Mouse (Mus musculus): Measurements from ENCODE around the gene Rassf7. TPM values are rescaled to one million over a fixed set of nuclear protein-coding genes. Genes with fewer than 3 reads are reported as not detected.
A peak's percentile ranks its signal among the peaks of the same experiment; 100 is the strongest.

Gene Rassf7
- polyA plus RNA-seq, 1 experiment from 2014 or later = 40.0 TPM

DNA sequence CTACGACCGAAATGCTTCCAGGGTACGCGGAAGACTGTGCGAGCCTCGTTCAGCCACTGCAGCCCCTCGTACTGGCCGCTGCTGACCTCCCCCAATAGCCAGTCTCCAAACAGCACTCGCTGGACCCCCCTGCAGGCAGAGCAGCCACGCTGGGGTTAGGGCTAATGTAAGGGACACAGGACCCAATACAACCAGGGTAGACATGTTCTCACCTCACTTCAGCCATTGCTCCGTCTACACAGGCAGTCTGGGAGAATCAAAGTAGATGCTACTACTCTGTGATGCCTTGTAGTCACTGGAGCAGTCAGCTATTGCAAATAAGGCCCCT, 49.7 kb downstream of the Rassf7 start:
- no peaks in the 10 kb centered on the region for H3K27me3 ChIP-seq
- WGBS = 41% methylated on average over 11 of the region's 11 CpGs
- H3K27ac ChIP-seq = no peak overlapping the region
- H3K36me3 ChIP-seq = peaks cover 40% of the 10 kb centered on the region
- peaks cover 19% of the 10 kb centered on the region for H3K4me1 ChIP-seq
- H3K9ac ChIP-seq = 0 out of 2 replicates have a peak overlapping the region, but pooled peaks have one; percentile 3
- no peak overlapping the region for H3K4me3 ChIP-seq
- peak overlapping the region; percentile 82 for H3K4me2 ChIP-seq
- no peak for ATAC-seq (ENCODE audit: insufficient number of reproducible peaks, insufficient read depth, low FRiP score, low TSS enrichment, low read depth)
- no peaks in the 10 kb centered on the region for H3K9me3 ChIP-seq

DNA sequence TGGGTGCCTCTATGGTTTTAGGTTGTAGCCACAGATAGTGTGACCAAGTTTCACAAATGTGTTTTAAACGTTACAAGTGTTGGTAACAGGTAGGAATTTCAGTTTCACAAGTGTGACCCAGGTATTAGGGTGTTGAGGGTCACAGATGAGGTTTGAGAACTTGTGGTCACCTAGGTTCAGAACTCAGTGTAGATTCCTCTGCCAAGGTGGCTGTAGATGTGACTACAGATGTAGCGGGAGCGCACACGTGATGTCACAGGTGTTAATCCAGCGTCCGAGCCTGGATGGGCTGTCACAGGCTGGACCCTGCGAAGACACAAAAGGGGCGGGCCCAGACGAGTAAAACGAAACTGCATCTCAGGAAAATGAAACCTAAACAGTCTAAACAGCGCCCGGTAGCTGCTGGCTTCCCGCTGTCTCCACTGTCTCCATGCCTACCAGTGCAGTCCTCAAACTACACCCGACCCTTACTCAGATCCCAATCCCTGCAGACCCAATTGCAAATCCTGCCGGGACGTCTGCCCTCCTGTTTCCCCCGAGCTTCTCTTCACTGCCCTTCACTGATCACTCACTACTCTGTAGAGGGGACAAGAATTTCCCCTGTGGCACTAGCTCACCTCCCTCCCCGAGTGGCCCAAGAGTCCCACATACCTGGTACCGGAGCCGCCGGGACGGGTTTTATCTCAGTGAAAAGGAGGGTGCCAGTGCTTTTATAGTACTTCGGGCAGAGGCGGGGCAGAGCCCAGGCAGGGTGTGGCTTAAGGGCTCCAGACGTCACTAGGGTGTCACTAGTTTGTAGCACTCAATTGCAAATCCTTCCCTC, 50.3 kb downstream of the Rassf7 start, which contains the start of gene Irf7:
TSS of gene Irf7 (minus strand) at position 743 of the 823 bp plus-strand sequence.
- H3K4me2 ChIP-seq = peak within 1 kb of the TSS; percentile 82
- peaks cover 35% of the 10 kb centered on the region for H3K36me3 ChIP-seq
- H3K4me1 ChIP-seq = peaks cover 19% of the 10 kb centered on the region
- 10% methylated on average over 25 of the region's 25 CpGs for WGBS
- H3K9ac ChIP-seq = peak within 1 kb of the TSS; percentile 76
- H3K27me3 ChIP-seq = no peaks in the 10 kb centered on the region
- H3K27ac ChIP-seq = no peak within 1 kb of the TSS
- no peak for ATAC-seq (ENCODE audit: insufficient number of reproducible peaks, insufficient read depth, low FRiP score, low TSS enrichment, low read depth)
- H3K4me3 ChIP-seq = peak within 1 kb of the TSS; percentile 51
- H3K9me3 ChIP-seq = no peaks in the 10 kb centered on the region

MicroRNA genes within 50 kb of the gene (microRNA counts, 519-probe panel; counts per million panel counts)
- microRNA mmu-miR-210 = 3,861 counts per million, percentile 84 among the panel's probes with 10 or more counts

Small RNA genes lying within 50 kb of the gene (microRNA-seq; reads per million reads assigned to microRNA genes)
- gene Mir210 = 686 reads per million, percentile 74 among the genes with 10 or more reads in this experiment

Other genes starting within 250 kb of the Rassf7 start
- gene Ifitm1, start 248.6 kb upstream of the Rassf7 start, polyA plus RNA-seq (2015; fragmentation: Nextera tagmentation; extraction: Ambion mirVana) = 91.5 and 101 TPM in 2 replicates
- gene Ifitm3, start 205.1 kb upstream of the Rassf7 start, polyA plus RNA-seq (2015; fragmentation: Nextera tagmentation; extraction: Ambion mirVana) = 98.1 and 109 TPM in 2 replicates
- 0.45 TPM in 1 of 2 replicates, not detected in the other for gene Ifitm6, start 197.9 kb upstream of the Rassf7 start, polyA plus RNA-seq (2015; fragmentation: Nextera tagmentation; extraction: Ambion mirVana)
- gene Gm17387, start 186.7 kb upstream of the Rassf7 start, polyA plus RNA-seq (2015; fragmentation: Nextera tagmentation; extraction: Ambion mirVana) = not detected in 2 replicates
- gene B4galnt4, start 154.8 kb upstream of the Rassf7 start, polyA plus RNA-seq (2015; fragmentation: Nextera tagmentation; extraction: Ambion mirVana) = 26.4 and 27.4 TPM in 2 replicates
- gene Pkp3, start 137.6 kb upstream of the Rassf7 start, polyA plus RNA-seq (2015; fragmentation: Nextera tagmentation; extraction: Ambion mirVana) = 36.1 and 46.2 TPM in 2 replicates
- 2.4 and 3.8 TPM in 2 replicates for gene Sigirr, start 115.3 kb upstream of the Rassf7 start, polyA plus RNA-seq (2015; fragmentation: Nextera tagmentation; extraction: Ambion mirVana)
- 5.2 TPM in 2 replicates for gene Ano9, start 98.1 kb upstream of the Rassf7 start, polyA plus RNA-seq (2015; fragmentation: Nextera tagmentation; extraction: Ambion mirVana)
- 70.8 and 76.0 TPM in 2 replicates for gene Ptdss2, start 93.5 kb upstream of the Rassf7 start, polyA plus RNA-seq (2015; fragmentation: Nextera tagmentation; extraction: Ambion mirVana)
- 111 and 118 TPM in 2 replicates for gene Rnh1, start 43.0 kb upstream of the Rassf7 start, polyA plus RNA-seq (2015; fragmentation: Nextera tagmentation; extraction: Ambion mirVana)
- gene Hras, start 21.9 kb upstream of the Rassf7 start, polyA plus RNA-seq (2015; fragmentation: Nextera tagmentation; extraction: Ambion mirVana) = 99.8 and 110 TPM in 2 replicates
- 11.6 and 13.3 TPM in 2 replicates for gene Lrrc56, start 21.7 kb upstream of the Rassf7 start, polyA plus RNA-seq (2015; fragmentation: Nextera tagmentation; extraction: Ambion mirVana)
- 2.8 and 3.4 TPM in 2 replicates for gene Lmntd2, start 1.8 kb upstream of the Rassf7 start, polyA plus RNA-seq (2015; fragmentation: Nextera tagmentation; extraction: Ambion mirVana)
- gene Phrf1, start 12.9 kb downstream of the Rassf7 start, polyA plus RNA-seq (2015; fragmentation: Nextera tagmentation; extraction: Ambion mirVana) = 78.5 and 82.0 TPM in 2 replicates
- gene Irf7, start 50.6 kb downstream of the Rassf7 start, polyA plus RNA-seq (2015; fragmentation: Nextera tagmentation; extraction: Ambion mirVana) = 2.0 and 2.4 TPM in 2 replicates
- 2.0 TPM in 1 of 2 replicates, not detected in the other for gene Cdhr5, start 60.9 kb downstream of the Rassf7 start, polyA plus RNA-seq (2015; fragmentation: Nextera tagmentation; extraction: Ambion mirVana)
- 1.1 and 1.9 TPM in 2 replicates for gene Sct, start 63.3 kb downstream of the Rassf7 start, polyA plus RNA-seq (2015; fragmentation: Nextera tagmentation; extraction: Ambion mirVana)
- gene Drd4, start 76.1 kb downstream of the Rassf7 start, polyA plus RNA-seq (2015; fragmentation: Nextera tagmentation; extraction: Ambion mirVana) = 1.3 and 1.7 TPM in 2 replicates
- 81.1 and 83.3 TPM in 2 replicates for gene Deaf1, start 111.8 kb downstream of the Rassf7 start, polyA plus RNA-seq (2015; fragmentation: Nextera tagmentation; extraction: Ambion mirVana)
- 57.7 and 58.0 TPM in 2 replicates for gene Tmem80, start 111.9 kb downstream of the Rassf7 start, polyA plus RNA-seq (2015; fragmentation: Nextera tagmentation; extraction: Ambion mirVana)
- 12.1 and 13.1 TPM in 2 replicates for gene Eps8l2, start 123.0 kb downstream of the Rassf7 start, polyA plus RNA-seq (2015; fragmentation: Nextera tagmentation; extraction: Ambion mirVana)
- gene Taldo1, start 176.3 kb downstream of the Rassf7 start, polyA plus RNA-seq (2015; fragmentation: Nextera tagmentation; extraction: Ambion mirVana) = 268 and 277 TPM in 2 replicates
- gene Gatd1, start 198.3 kb downstream of the Rassf7 start, polyA plus RNA-seq (2015; fragmentation: Nextera tagmentation; extraction: Ambion mirVana) = 73.2 and 74.2 TPM in 2 replicates
- gene Cend1, start 213.6 kb downstream of the Rassf7 start, polyA plus RNA-seq (2015; fragmentation: Nextera tagmentation; extraction: Ambion mirVana) = 2.8 and 3.4 TPM in 2 replicates
- gene Slc25a22, start 222.0 kb downstream of the Rassf7 start, polyA plus RNA-seq (2015; fragmentation: Nextera tagmentation; extraction: Ambion mirVana) = 32.4 and 35.3 TPM in 2 replicates
- gene Pidd1, start 228.2 kb downstream of the Rassf7 start, polyA plus RNA-seq (2015; fragmentation: Nextera tagmentation; extraction: Ambion mirVana) = 11.4 and 12.0 TPM in 2 replicates
- 1,344 and 1,500 TPM in 2 replicates for gene Rplp2, start 231.5 kb downstream of the Rassf7 start, polyA plus RNA-seq (2015; fragmentation: Nextera tagmentation; extraction: Ambion mirVana)
- gene Pnpla2, start 239.3 kb downstream of the Rassf7 start, polyA plus RNA-seq (2015; fragmentation: Nextera tagmentation; extraction: Ambion mirVana) = 13.4 and 13.5 TPM in 2 replicates
- gene Cracr2b, start 245.2 kb downstream of the Rassf7 start, polyA plus RNA-seq (2015; fragmentation: Nextera tagmentation; extraction: Ambion mirVana) = 11.5 and 12.7 TPM in 2 replicates